Mouse (Mus musculus): ENCODE results near the gene Ifrd2.

Gene Ifrd2

GRCm38 (mm10) chr9:107575579-107576356 is 11.7 kb upstream of the Ifrd2 start:
- DNase-seq (ENCODE audit: low spot score in 2 of 2) = peak in 1 of 2 experiments; percentile 58

GRCm38 (mm10) chr9:107576357-107577107 is 10.9 kb upstream of the Ifrd2 start, which contains the start of gene Hyal1:
Gene Hyal1, plus strand, starts transcription at chr9:107576927.
- peak; percentile 83 to 88 for DNase-seq (ENCODE audit: low spot score in 2 of 2)

GRCm38 (mm10) chr9:107577871-107578270 is 9.6 kb upstream of the Ifrd2 start:
- DNase-seq (ENCODE audit: low spot score in 2 of 2) = no peak

GRCm38 (mm10) chr9:107578587-107578986 is 8.9 kb upstream of the Ifrd2 start, which contains the start of gene Naa80:
Gene Naa80, plus strand, starts transcription at chr9:107578887.
- no peak for DNase-seq (ENCODE audit: low spot score in 2 of 2)

- DNase-seq (ENCODE audit: low spot score in 2 of 2) = no peak
These were observed 8.2 kb upstream of the Ifrd2 start for GRCm38 (mm10) chr9:107579023-107579900.

GRCm38 (mm10) chr9:107580501-107581317 is 6.7 kb upstream of the Ifrd2 start, which contains the start of gene Hyal3:
Gene Hyal3, plus strand, starts transcription at chr9:107580818.
- peak; percentile 87 to 91 for DNase-seq (ENCODE audit: low spot score in 2 of 2)

- DNase-seq (ENCODE audit: low spot score in 2 of 2) = no peak
These were observed 5.9 kb upstream of the Ifrd2 start for GRCm38 (mm10) chr9:107581584-107581983.

- DNase-seq (ENCODE audit: low spot score in 2 of 2) = no peak
These were observed 4.9 kb upstream of the Ifrd2 start for GRCm38 (mm10) chr9:107582509-107583062.

- no peak for DNase-seq (ENCODE audit: low spot score in 2 of 2)
These were observed 4.3 kb upstream of the Ifrd2 start for GRCm38 (mm10) chr9:107583174-107583573.

- DNase-seq (ENCODE audit: low spot score in 2 of 2) = no peak
These were observed 938 bp upstream of the Ifrd2 start for GRCm38 (mm10) chr9:107586504-107586903.

GRCm38 (mm10) chr9:107587833-107588639 is 594 bp downstream of the Ifrd2 start:
- DNase-seq (ENCODE audit: low spot score in 2 of 2) = no peak

- DNase-seq (ENCODE audit: low spot score in 2 of 2) = no peak
These were observed 2.8 kb downstream of the Ifrd2 start for GRCm38 (mm10) chr9:107590058-107590772.

GRCm38 (mm10) chr9:107590773-107591060 is 3.3 kb downstream of the Ifrd2 start:
- no peak for DNase-seq (ENCODE audit: low spot score in 2 of 2)

- DNase-seq (ENCODE audit: low spot score in 2 of 2) = no peak
These were observed 5.9 kb downstream of the Ifrd2 start for GRCm38 (mm10) chr9:107593101-107593976.

- DNase-seq (ENCODE audit: low spot score in 2 of 2) = no peak
These were observed 7.0 kb downstream of the Ifrd2 start for GRCm38 (mm10) chr9:107594281-107595062.

GRCm38 (mm10) chr9:107596619-107597569 is 9.5 kb downstream of the Ifrd2 start:
- no peak for DNase-seq (ENCODE audit: low spot score in 2 of 2)

All from urinary bladder, postnatal 4 days (tissue).